Mouse (Mus musculus): ENCODE measurements around the gene Tspan5.

DNA sequence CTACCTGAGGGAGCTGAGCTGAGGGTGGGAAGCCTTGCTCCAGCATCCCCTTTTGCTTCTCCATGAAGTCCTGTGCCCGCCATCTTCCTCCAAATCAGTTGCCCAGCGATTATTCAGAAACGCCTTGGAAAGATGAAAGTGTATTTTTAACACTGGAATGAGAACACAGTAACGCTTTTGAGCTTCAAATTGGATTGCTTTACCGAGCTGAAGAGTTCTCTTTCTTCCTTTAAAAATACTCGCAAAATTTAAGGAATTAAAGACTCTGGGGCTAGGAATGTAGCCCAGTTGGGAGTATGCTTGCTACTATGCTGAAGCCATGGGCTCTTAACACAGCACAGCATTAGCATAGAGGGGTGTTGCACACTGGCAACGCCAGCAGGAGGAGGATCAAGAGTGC lies 54.0 kb downstream of the Tspan5 start:
- TF ChIP-seq CTCF (IDR thresholded peaks at IDR 0.05; ENCODE audit: low read depth): no peak
- no peak for TF ChIP-seq EP300 (optimal IDR thresholded peaks at IDR 0.05)
